Mouse (Mus musculus) right cerebral cortex, postnatal 4 days (tissue): ENCODE measurements around the gene Padi6.

Experiments
- DNase-seq: peaks from one replicate; pipeline ENCODE4 v3.0.0-alpha.2; 2022

Gene Padi6

DNA sequence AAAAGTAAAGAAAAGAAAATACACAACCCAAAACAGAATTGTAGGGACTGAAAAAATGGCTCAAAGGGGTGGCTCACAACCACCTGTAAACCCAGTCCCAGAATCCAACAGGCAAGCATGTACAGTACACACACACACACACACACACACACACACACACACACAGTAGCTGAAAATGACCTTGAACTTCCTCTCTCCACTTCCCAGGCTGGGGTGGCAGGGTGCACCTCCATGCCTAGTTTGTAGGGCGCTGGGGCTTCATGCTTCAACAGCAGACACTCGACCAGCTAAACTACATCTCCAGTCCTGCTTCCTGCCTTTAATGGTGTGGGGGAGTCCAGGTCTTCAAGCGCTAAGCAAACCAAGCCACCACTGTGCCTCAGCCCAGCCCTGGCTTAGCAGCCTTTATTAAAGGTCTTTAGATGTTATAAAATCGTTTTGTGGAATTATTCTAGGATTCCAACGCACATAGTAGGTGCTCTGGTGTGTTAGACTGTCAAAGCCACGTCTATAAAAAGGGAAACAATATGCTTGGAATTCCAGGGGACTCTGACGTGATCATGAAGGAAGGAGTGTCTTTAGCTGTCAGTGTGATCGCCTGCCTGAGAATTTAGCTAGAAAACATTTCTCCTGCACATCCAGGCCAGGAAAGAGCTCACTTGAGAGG is 61.6 kb downstream of the Padi6 start:
- DNase-seq: no peak

DNA sequence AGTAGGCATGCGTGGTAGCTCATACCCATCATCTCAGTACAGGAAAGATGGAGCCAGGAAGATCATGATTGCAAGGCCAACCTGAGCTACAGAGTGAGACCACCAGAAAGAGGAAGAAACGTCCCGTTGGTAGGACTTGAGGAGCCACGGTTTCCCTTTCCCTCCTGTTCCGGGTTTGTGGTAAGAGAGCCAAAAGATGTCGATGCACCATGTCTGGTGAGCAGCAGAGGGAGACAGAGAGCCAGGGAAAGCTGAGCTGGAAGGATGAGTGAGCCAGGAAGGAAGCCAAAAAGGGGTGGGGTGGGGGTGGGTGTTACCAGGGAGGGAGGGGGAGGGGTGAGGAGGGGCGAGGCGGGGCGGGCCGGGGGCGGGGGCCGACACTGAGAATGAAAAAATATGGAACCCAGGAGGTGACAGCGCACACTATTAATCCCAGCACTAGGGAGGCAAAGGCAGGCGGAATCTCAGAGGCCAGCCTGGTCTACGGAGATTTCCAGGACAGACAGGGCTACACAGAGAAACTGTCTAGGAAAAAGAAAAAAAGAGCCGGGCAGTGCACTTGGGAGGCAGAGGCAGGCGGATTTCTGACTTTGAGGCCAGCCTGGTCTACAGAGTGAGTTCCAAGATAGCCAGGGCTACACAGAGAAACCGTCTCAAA is 62.6 kb downstream of the Padi6 start:
- peak; percentile 79 for DNase-seq

DNA sequence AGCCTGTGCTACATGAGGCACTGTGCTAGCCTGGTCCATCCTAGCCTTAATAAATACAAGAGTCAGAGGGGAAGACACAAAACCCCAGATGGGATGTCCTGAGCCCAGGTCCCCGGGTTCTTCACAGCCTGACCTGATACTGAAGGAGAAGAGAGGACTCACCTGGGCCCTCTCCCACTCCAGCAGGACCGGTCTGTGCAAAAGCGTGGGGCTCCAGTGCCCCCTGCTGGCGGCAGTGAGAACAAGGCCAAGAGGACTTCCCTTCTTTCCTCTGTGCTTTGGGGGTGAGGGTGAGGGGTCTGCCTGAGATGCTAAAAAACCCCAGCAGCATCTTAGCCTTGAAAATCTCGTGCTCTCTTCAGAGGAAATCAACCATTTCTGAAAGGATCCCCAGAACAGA is 63.4 kb downstream of the Padi6 start:
- peak; percentile 59 for DNase-seq
